Mouse (Mus musculus) heart, adult 8-10 months (tissue): ENCODE results near the gene Zfand5. TPM values are rescaled to one million over a fixed set of nuclear protein-coding genes. Genes with fewer than 3 reads are reported as not detected.

Experiments used
- DNase-seq: peaks from one replicate; pipeline ENCODE4 v3.0.0; 2022; ENCODE audit warnings: low spot score
- total RNA-seq, 4 experiments: library from RNA; stranded (reverse); gene quantifications; 2 replicates each; pipeline ENCODE4 v1.2.4; 2022

The Zfand5 gene
- total RNA-seq, 4 experiments from 2014 or later, result 106 to 135 (median 128) TPM

- DNase-seq, result no peak
Observed at GRCm38 (mm10) chr19:21328951-21329350, 56.9 kb downstream of the Zfand5 start.

- DNase-seq, result peak; percentile 76
Observed at GRCm38 (mm10) chr19:21329770-21330169, 57.7 kb downstream of the Zfand5 start.

GRCm38 (mm10) chr19:21330305-21331115, 58.4 kb downstream of the Zfand5 start:
- no peak for DNase-seq

- DNase-seq, result no peak
Observed at GRCm38 (mm10) chr19:21331621-21332155, 59.6 kb downstream of the Zfand5 start.

Other genes starting within 250 kb of the Zfand5 start
- 10 to 100 TPM; 14.2 to 25.5 (median 15.2) TPM for gene Gda, start 201.2 kb downstream of the Zfand5 start, total RNA-seq